ENCODE assay signal across 22 mouse cellular contexts in the genomic region with DNA sequence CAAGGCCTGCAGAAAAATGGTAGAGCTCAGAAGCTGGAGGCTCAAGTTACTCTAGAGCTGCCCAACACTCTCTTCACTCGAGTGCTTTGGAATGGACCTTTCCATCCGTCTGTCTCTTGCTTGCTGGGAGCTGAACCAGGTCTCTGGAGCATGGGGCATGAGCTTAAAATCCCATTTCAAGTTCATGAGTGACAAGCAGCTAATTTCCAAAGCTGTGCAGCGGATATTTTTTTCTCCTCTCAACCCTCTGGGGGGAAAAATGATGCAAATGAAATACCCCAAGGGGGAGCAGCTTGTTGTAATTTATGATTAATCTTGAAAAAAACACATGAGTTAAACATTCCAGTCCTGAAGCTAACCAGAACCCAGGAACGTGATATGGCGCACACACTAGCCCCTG.
DNase-seq lines count a peak whose midpoint lies in the region; ATAC-seq lines count a peak whose summit lies in the region.
"Had no signal": no experiment of that assay in that cellular context is flagged by ENCODE, and none has a peak within 500 bp of the region (broad histone marks: within the 10 kb centered on the region; RNA-seq: fewer than 3 reads in every experiment).

No protein-coding gene starts in this region.

- H3K27ac ChIP-seq in embryonic facial prominence, embryonic 12.5 days, result 0 out of 2 replicates have a peak overlapping the region, but pooled peaks have one; percentile 18
- H3K27ac ChIP-seq: embryonic facial prominence, embryonic 13.5 days; forebrain, embryonic 13.5 days; forebrain, embryonic 15.5 days had no signal

- H3K9me3 ChIP-seq in embryonic facial prominence, embryonic 12.5 days, result 0 out of 2 replicates have a peak, but pooled peaks cover 13% of the 10 kb centered on the region
- H3K9me3 ChIP-seq: forebrain, embryonic 15.5 days had no signal

- no peak overlapping the region for H3K4me2 ChIP-seq in embryonic facial prominence, embryonic 12.5 days (replicated peaks)
- H3K4me2 ChIP-seq: embryonic facial prominence, embryonic 13.5 days; forebrain, embryonic 13.5 days; forebrain, embryonic 15.5 days had no signal

- peak; percentile 14 for DNase-seq in adrenal gland, postnatal 14 days
- DNase-seq in adrenal gland, adult 2 months, result no peak
- peak; percentile 72 for DNase-seq in NIH3T3 (ENCODE audit: low read depth)
- DNase-seq in adipocyte (ENCODE audit: low spot score), result peak; percentile 69
- no peak for DNase-seq in kidney, adult 9 months
- no peak for DNase-seq in layer of hippocampus, adult 18-20 months (ENCODE audit: low spot score in 2 of 2)
- no peak for DNase-seq in urinary bladder, postnatal 4 days (ENCODE audit: low spot score in 2 of 2)
- DNase-seq: adrenal gland, postnatal 25 days; cerebellum, adult 11 months; cerebellum, adult 18-20 months; cerebellum, adult 8-10 months; cerebellum, adult 9-11 months; cerebellum, postnatal 14 days; cerebellum, postnatal 36 days; embryo, embryonic 11 days; forebrain, postnatal 0 days had no signal

- WGBS in embryonic facial prominence, embryonic 12.5 days, result 45% methylated on average over 5 of the region's 5 CpGs

- H3K27me3 ChIP-seq in embryonic facial prominence, embryonic 12.5 days, result no peaks in the 10 kb centered on the region

- H3K36me3 ChIP-seq in embryonic facial prominence, embryonic 12.5 days, result no peaks in the 10 kb centered on the region
- H3K36me3 ChIP-seq: embryonic facial prominence, embryonic 13.5 days; forebrain, embryonic 15.5 days had no signal

- no peak for ATAC-seq in embryonic facial prominence, embryonic 12.5 days (ENCODE audit: insufficient number of reproducible peaks, insufficient read depth, low FRiP score, low TSS enrichment)
- ATAC-seq: activated CD4-positive, CD25-positive, alpha-beta regulatory T cell, adult 4 months; forebrain, embryonic 13.5 days; forebrain, embryonic 15.5 days; forebrain, postnatal 0 days; Patski had no signal

- H3K4me3 ChIP-seq in embryonic facial prominence, embryonic 12.5 days, result no peak overlapping the region
- H3K4me3 ChIP-seq: embryonic facial prominence, embryonic 13.5 days; forebrain, embryonic 13.5 days; forebrain, embryonic 15.5 days had no signal

- no peak overlapping the region for H3K9ac ChIP-seq in embryonic facial prominence, embryonic 12.5 days
- H3K9ac ChIP-seq: embryonic facial prominence, embryonic 13.5 days; forebrain, embryonic 13.5 days; forebrain, embryonic 15.5 days; forebrain, postnatal 0 days had no signal

- H3K4me1 ChIP-seq in embryonic facial prominence, embryonic 12.5 days, result 0 out of 2 replicates have a peak, but pooled peaks cover 6% of the 10 kb centered on the region

Comparison
In these comparisons a context has a peak if more than half of its experiments do, and no peak if none do; other contexts are left out.
1. DNase-seq: peak in adrenal gland, postnatal 14 days (single experiment), NIH3T3 (single experiment) and adipocyte (single experiment); none in adrenal gland, adult 2 months (single experiment), kidney, adult 9 months (single experiment), layer of hippocampus, adult 18-20 months (0 of 2) and urinary bladder, postnatal 4 days (0 of 2).